Mouse (Mus musculus) induced T-regulatory cell, adult 2 months (primary cell): Measurements from ENCODE around the gene Cd163.

ENCODE experiments used
- DNase-seq: peaks from one replicate; pipeline ENCODE4 v3.0.0-alpha.2; 2012; ENCODE audit warnings: low read depth

The Cd163 gene

GRCm38 (mm10) chr6:124360549-124360948 is 56.1 kb downstream of the Cd163 start:
- DNase-seq, result peak; percentile 23

GRCm38 (mm10) chr6:124364328-124364727 is 59.9 kb downstream of the Cd163 start:
- DNase-seq, result no peak

GRCm38 (mm10) chr6:124373584-124374206 is 69.2 kb downstream of the Cd163 start:
- no peak for DNase-seq

GRCm38 (mm10) chr6:124374683-124375082 is 70.2 kb downstream of the Cd163 start:
- DNase-seq, result peak; percentile 10

- DNase-seq, result peak; percentile 83
Observed at GRCm38 (mm10) chr6:124375435-124375884, 71.0 kb downstream of the Cd163 start.

GRCm38 (mm10) chr6:124376311-124376710 is 71.9 kb downstream of the Cd163 start:
- peak; percentile 27 for DNase-seq

- DNase-seq, result no peak
Observed at GRCm38 (mm10) chr6:124377494-124378255, 73.2 kb downstream of the Cd163 start.

GRCm38 (mm10) chr6:124379331-124379730 is 74.9 kb downstream of the Cd163 start:
- peak; percentile 75 for DNase-seq
